Mouse (Mus musculus) limb, embryonic 14.5 days (tissue): ENCODE measurements around the gene Dusp22. TPM values are rescaled to one million over a fixed set of nuclear protein-coding genes. Genes with fewer than 3 reads are reported as not detected.

ENCODE experiments used
- ATAC-seq: fragments of 200-750 bp; cut with Nextera tagmentation; 2 replicates; pipeline ENCODE4 v1.8.0; 2017; ENCODE audit warnings: low read depth, moderate number of reproducible peaks, moderate TSS enrichment; ENCODE audit not compliant: low FRiP score
- DNase-seq: peaks from one replicate; pipeline ENCODE4 v3.0.0-alpha.2; 2015; ENCODE audit warnings: low spot score
- H3K27ac ChIP-seq: fragments of 300-500 bp; sonication (generic); replicated peaks from 2 replicates; pipeline ENCODE4 v1.5.1; 2014; ENCODE audit warnings: low read depth, mild to moderate bottlenecking, low read length, moderate library complexity, mixed read lengths
- H3K27me3 ChIP-seq: fragments of 300-500 bp; sonication (generic); 2 replicates; pipeline ENCODE4 v1.6.1; 2014; ENCODE audit warnings: low read length, mixed read lengths; ENCODE audit not compliant: control insufficient read depth, insufficient read depth
- H3K36me3 ChIP-seq: fragments of 300-500 bp; sonication (generic); 2 replicates; pipeline ENCODE4 v1.6.1; 2014; ENCODE audit warnings: mild to moderate bottlenecking, low read length, moderate library complexity, mixed read lengths; ENCODE audit not compliant: control insufficient read depth, insufficient read depth
- H3K4me1 ChIP-seq: fragments of 300-500 bp; sonication (generic); 2 replicates; pipeline ENCODE4 v1.6.1; 2014; ENCODE audit warnings: antibody characterized with exemption, low read length, mixed read lengths; ENCODE audit not compliant: control insufficient read depth, insufficient read depth
- H3K4me2 ChIP-seq: fragments of 300-500 bp; sonication (generic); replicated peaks from 2 replicates; pipeline ENCODE4 v1.6.1; 2014; ENCODE audit warnings: low read depth, mild to moderate bottlenecking, low read length, moderate library complexity; ENCODE audit not compliant: severe bottlenecking
- H3K4me3 ChIP-seq: fragments of 300-500 bp; sonication (generic); replicated peaks from 2 replicates; pipeline ENCODE4 v1.5.1; 2014; ENCODE audit warnings: low read length
- H3K9ac ChIP-seq: fragments of 300-500 bp; sonication (generic); 2 replicates; pipeline ENCODE4 v1.6.1; 2014; ENCODE audit warnings: mild to moderate bottlenecking, low read depth, low read length, moderate library complexity; ENCODE audit not compliant: severe bottlenecking
- H3K9me3 ChIP-seq: fragments of 300-500 bp; sonication (generic); 2 replicates; pipeline ENCODE4 v1.6.1; 2016; ENCODE audit warnings: low read length; ENCODE audit not compliant: control insufficient read depth
- POLR2A ChIP-seq: fragments of 200-500 bp; IDR thresholded peaks from 2 replicates; pipeline ENCODE4 v1.8.0; 2012; ENCODE audit warnings: inconsistent platforms, mild to moderate bottlenecking, moderate library complexity, borderline replicate concordance; ENCODE audit not compliant: insufficient read depth, insufficient read length; ENCODE audit errors: extremely low read depth
- WGBS: fragments of 180-500 bp; shearing (Covaris S2); extraction: QIAGEN DNeasy Blood & Tissue Kit; methylation state at CpG from one replicate; pipeline ENCODE4 v1.1.7; 2014; 5-methylcytosine and 5-hydroxymethylcytosine counted together
- polyA plus RNA-seq, 2 experiments: library from polyadenylated mRNA; depleted of rRNA in 1 of 2; stranded (reverse) in 1 of 2; unstranded in 1 of 2; fragments of >200 nt; fragmentation: Nextera tagmentation in 1 of 2; extraction: Ambion mirVana in 1 of 2; gene quantifications; 2 replicates each; pipeline versions ENCODE4 v1.2.1 to v1.2.3; 2012 to 2014

Dusp22 gene
- polyA plus RNA-seq, 2 experiments = 28.5 to 40.3 TPM

- Histone ChIP-seq H3K27me3 (no peaks in the 10 kb centered on the region), H3K36me3 (no peaks in the 10 kb centered on the region; the same call in 1 of the 2 replicates), H3K4me2 (no peak overlapping the region), H3K27ac (no peak overlapping the region), H3K4me3 (no peak overlapping the region), H3K9me3 (no peaks in the 10 kb centered on the region), H3K9ac (no peak overlapping the region), H3K4me1 (no peaks in the 10 kb centered on the region)
- no peak for ATAC-seq
- WGBS = 81% methylated on average over 4 of the region's 4 CpGs
- no peak for TF ChIP-seq POLR2A
- no peak for DNase-seq
Observed at GRCm38 (mm10) chr13:30715573-30715972, 55.8 kb downstream of the Dusp22 start.

GRCm38 (mm10) chr13:30716611-30717010 is 56.8 kb downstream of the Dusp22 start:
- Histone ChIP-seq H3K36me3 (no peaks in the 10 kb centered on the region; the same call in 1 of the 2 replicates), H3K4me1 (no peaks in the 10 kb centered on the region), H3K9ac (no peak overlapping the region), H3K4me3 (no peak overlapping the region), H3K27ac (no peak overlapping the region), H3K27me3 (no peaks in the 10 kb centered on the region), H3K9me3 (no peaks in the 10 kb centered on the region), H3K4me2 (no peak overlapping the region)
- DNase-seq (no peak), ATAC-seq (no peak)
- WGBS = 73% methylated on average over 5 of the region's 5 CpGs
- no peak for TF ChIP-seq POLR2A

GRCm38 (mm10) chr13:30722601-30723000 is 62.8 kb downstream of the Dusp22 start:
- WGBS = 34% methylated on average over 7 of the region's 7 CpGs
- no peak overlapping the region for H3K9ac ChIP-seq
- no peak for TF ChIP-seq POLR2A
- H3K9me3 ChIP-seq = no peaks in the 10 kb centered on the region
- no peak overlapping the region for H3K27ac ChIP-seq
- no peaks in the 10 kb centered on the region for H3K36me3 ChIP-seq
- H3K4me1 ChIP-seq = 0 out of 2 replicates have a peak, but pooled peaks cover 6% of the 10 kb centered on the region
- no peak for DNase-seq
- no peak for ATAC-seq
- H3K27me3 ChIP-seq = no peaks in the 10 kb centered on the region
- H3K4me2 ChIP-seq = no peak overlapping the region
- no peak overlapping the region for H3K4me3 ChIP-seq

- 50% methylated on average over 5 of the region's 5 CpGs for WGBS
- Histone ChIP-seq H3K4me1 (0 out of 2 replicates have a peak, but pooled peaks cover 6% of the 10 kb centered on the region), H3K27ac (no peak overlapping the region), H3K36me3 (no peaks in the 10 kb centered on the region), H3K27me3 (no peaks in the 10 kb centered on the region), H3K9me3 (no peaks in the 10 kb centered on the region), H3K4me3 (no peak overlapping the region), H3K4me2 (no peak overlapping the region), H3K9ac (no peak overlapping the region)
- no peak for TF ChIP-seq POLR2A
- ATAC-seq (no peak), DNase-seq (no peak)
Observed at GRCm38 (mm10) chr13:30723258-30723657, 63.5 kb downstream of the Dusp22 start.

GRCm38 (mm10) chr13:30723858-30724257 is 64.1 kb downstream of the Dusp22 start:
- DNase-seq = no peak
- TF ChIP-seq POLR2A = no peak
- Histone ChIP-seq H3K4me2 (no peak overlapping the region), H3K27me3 (no peaks in the 10 kb centered on the region), H3K27ac (no peak overlapping the region), H3K36me3 (no peaks in the 10 kb centered on the region), H3K4me3 (no peak overlapping the region), H3K9me3 (no peaks in the 10 kb centered on the region), H3K4me1 (0 out of 2 replicates have a peak, but pooled peaks cover 6% of the 10 kb centered on the region), H3K9ac (no peak overlapping the region)
- no peak for ATAC-seq
- 67% methylated on average over 8 of the region's 8 CpGs for WGBS
